Mouse (Mus musculus): ENCODE measurements around the gene Cdc14a. TPM values are rescaled to one million over a fixed set of nuclear protein-coding genes. Genes with fewer than 3 reads are reported as not detected.

Cdc14a gene
- polyA plus RNA-seq, 1 experiment from 2014 or later: 3.4 TPM

- H3K27ac ChIP-seq (replicated peaks): no peak overlapping the region
- WGBS: 84% methylated on average over 11 of the region's 11 CpGs
- H3K9ac ChIP-seq: no peak overlapping the region
- H3K4me3 ChIP-seq: no peak overlapping the region
- H3K36me3 ChIP-seq: no peaks in the 10 kb centered on the region
- no peaks in the 10 kb centered on the region for H3K27me3 ChIP-seq
- no peak for ATAC-seq (ENCODE audit: low FRiP score, low read depth)
- no peak overlapping the region for H3K4me2 ChIP-seq
- H3K4me1 ChIP-seq (replicated peaks): no peaks in the 10 kb centered on the region
- no peaks in the 10 kb centered on the region for H3K9me3 ChIP-seq
Observed at GRCm38 (mm10) chr3:116388808-116389207, 35.0 kb downstream of the Cdc14a start.

GRCm38 (mm10) chr3:116386886-116387285, 36.9 kb downstream of the Cdc14a start:
- no peak overlapping the region for H3K9ac ChIP-seq
- H3K9me3 ChIP-seq: no peaks in the 10 kb centered on the region
- ATAC-seq (ENCODE audit: low FRiP score, low read depth): no peak
- H3K27me3 ChIP-seq: no peaks in the 10 kb centered on the region
- no peak overlapping the region for H3K27ac ChIP-seq (replicated peaks)
- no peak overlapping the region for H3K4me3 ChIP-seq
- no peaks in the 10 kb centered on the region for H3K4me1 ChIP-seq (replicated peaks)
- H3K4me2 ChIP-seq: no peak overlapping the region
- no peaks in the 10 kb centered on the region for H3K36me3 ChIP-seq

- H3K36me3 ChIP-seq: no peaks in the 10 kb centered on the region
- no peak overlapping the region for H3K9ac ChIP-seq
- H3K4me2 ChIP-seq: no peak overlapping the region
- no peak overlapping the region for H3K4me3 ChIP-seq
- H3K4me1 ChIP-seq (replicated peaks): no peaks in the 10 kb centered on the region
- H3K27me3 ChIP-seq: no peaks in the 10 kb centered on the region
- no peak overlapping the region for H3K27ac ChIP-seq (replicated peaks)
- WGBS: 92% methylated on average over 6 of the region's 6 CpGs
- no peak for ATAC-seq (ENCODE audit: low FRiP score, low read depth)
- H3K9me3 ChIP-seq: no peaks in the 10 kb centered on the region
Observed at GRCm38 (mm10) chr3:116386342-116386741, 37.5 kb downstream of the Cdc14a start.

GRCm38 (mm10) chr3:116384319-116384718, 39.5 kb downstream of the Cdc14a start:
- H3K9ac ChIP-seq: no peak overlapping the region
- H3K36me3 ChIP-seq: no peaks in the 10 kb centered on the region
- H3K4me3 ChIP-seq: no peak overlapping the region
- H3K27ac ChIP-seq (replicated peaks): no peak overlapping the region
- H3K27me3 ChIP-seq: no peaks in the 10 kb centered on the region
- no peak overlapping the region for H3K4me2 ChIP-seq
- WGBS: 84% methylated on average over 7 of the region's 7 CpGs
- no peaks in the 10 kb centered on the region for H3K4me1 ChIP-seq (replicated peaks)
- ATAC-seq (ENCODE audit: low FRiP score, low read depth): no peak
- H3K9me3 ChIP-seq: no peaks in the 10 kb centered on the region

- Histone ChIP-seq H3K27ac (replicated peaks) (no peak overlapping the region), H3K9me3 (no peaks in the 10 kb centered on the region), H3K4me3 (no peak overlapping the region), H3K4me2 (no peak overlapping the region), H3K9ac (no peak overlapping the region), H3K4me1 (replicated peaks) (no peaks in the 10 kb centered on the region), H3K27me3 (no peaks in the 10 kb centered on the region), H3K36me3 (no peaks in the 10 kb centered on the region)
- ATAC-seq (ENCODE audit: low FRiP score, low read depth): no peak
- 63% methylated on average over 9 of the region's 9 CpGs for WGBS
Observed at GRCm38 (mm10) chr3:116380319-116380718, 43.5 kb downstream of the Cdc14a start.

- no peak overlapping the region for H3K27ac ChIP-seq (replicated peaks)
- no peaks in the 10 kb centered on the region for H3K9me3 ChIP-seq
- H3K36me3 ChIP-seq: no peaks in the 10 kb centered on the region
- no peak overlapping the region for H3K9ac ChIP-seq
- no peak overlapping the region for H3K4me3 ChIP-seq
- no peaks in the 10 kb centered on the region for H3K27me3 ChIP-seq
- no peak for ATAC-seq (ENCODE audit: low FRiP score, low read depth)
- 84% methylated on average over 2 of the region's 2 CpGs for WGBS
- H3K4me2 ChIP-seq: no peak overlapping the region
- no peaks in the 10 kb centered on the region for H3K4me1 ChIP-seq (replicated peaks)
Observed at GRCm38 (mm10) chr3:116375442-116375841, 48.4 kb downstream of the Cdc14a start.

GRCm38 (mm10) chr3:116374486-116374885, 49.3 kb downstream of the Cdc14a start:
- no peak for ATAC-seq (ENCODE audit: low FRiP score, low read depth)
- no peak overlapping the region for H3K9ac ChIP-seq
- no peaks in the 10 kb centered on the region for H3K36me3 ChIP-seq
- no peak overlapping the region for H3K27ac ChIP-seq (replicated peaks)
- 90% methylated on average over 5 of the region's 5 CpGs for WGBS
- no peaks in the 10 kb centered on the region for H3K9me3 ChIP-seq
- no peaks in the 10 kb centered on the region for H3K4me1 ChIP-seq (replicated peaks)
- H3K4me3 ChIP-seq: no peak overlapping the region
- no peaks in the 10 kb centered on the region for H3K27me3 ChIP-seq
- no peak overlapping the region for H3K4me2 ChIP-seq

GRCm38 (mm10) chr3:116373196-116373595, 50.6 kb downstream of the Cdc14a start:
- no peaks in the 10 kb centered on the region for H3K27me3 ChIP-seq
- H3K36me3 ChIP-seq: no peaks in the 10 kb centered on the region
- no peaks in the 10 kb centered on the region for H3K4me1 ChIP-seq (replicated peaks)
- no peak for ATAC-seq (ENCODE audit: low FRiP score, low read depth)
- no peak overlapping the region for H3K27ac ChIP-seq (replicated peaks)
- no peak overlapping the region for H3K9ac ChIP-seq
- WGBS: 71% methylated on average over 6 of the region's 6 CpGs
- H3K9me3 ChIP-seq: no peaks in the 10 kb centered on the region
- no peak overlapping the region for H3K4me2 ChIP-seq
- H3K4me3 ChIP-seq: no peak overlapping the region

- H3K4me2 ChIP-seq: no peak overlapping the region
- ATAC-seq (ENCODE audit: low FRiP score, low read depth): no peak
- no peaks in the 10 kb centered on the region for H3K4me1 ChIP-seq (replicated peaks)
- no peak overlapping the region for H3K9ac ChIP-seq
- H3K4me3 ChIP-seq: no peak overlapping the region
- H3K27me3 ChIP-seq: no peaks in the 10 kb centered on the region
- H3K36me3 ChIP-seq: no peaks in the 10 kb centered on the region
- WGBS: 51% methylated on average over 4 of the region's 4 CpGs
- no peak overlapping the region for H3K27ac ChIP-seq (replicated peaks)
- no peaks in the 10 kb centered on the region for H3K9me3 ChIP-seq
Observed at GRCm38 (mm10) chr3:116368868-116369437, 54.9 kb downstream of the Cdc14a start.

GRCm38 (mm10) chr3:116366125-116366524, 57.7 kb downstream of the Cdc14a start:
- Histone ChIP-seq H3K9me3 (no peaks in the 10 kb centered on the region), H3K9ac (no peak overlapping the region), H3K4me1 (replicated peaks) (no peaks in the 10 kb centered on the region), H3K36me3 (no peaks in the 10 kb centered on the region), H3K27me3 (no peaks in the 10 kb centered on the region), H3K4me2 (no peak overlapping the region), H3K4me3 (no peak overlapping the region), H3K27ac (replicated peaks) (no peak overlapping the region)
- 81% methylated on average over 2 of the region's 2 CpGs for WGBS
- no peak for ATAC-seq (ENCODE audit: low FRiP score, low read depth)

GRCm38 (mm10) chr3:116361906-116362305, 61.9 kb downstream of the Cdc14a start:
- 86% methylated on average over 7 of the region's 7 CpGs for WGBS
- no peak overlapping the region for H3K9ac ChIP-seq

GRCm38 (mm10) chr3:116361101-116361500, 62.7 kb downstream of the Cdc14a start:
- ATAC-seq (ENCODE audit: low FRiP score, low read depth): no peak

More at GRCm38 (mm10) chr3:116361906-116362305, 61.9 kb downstream of the Cdc14a start:
- Histone ChIP-seq H3K27me3 (no peaks in the 10 kb centered on the region), H3K27ac (replicated peaks) (no peak overlapping the region), H3K36me3 (no peaks in the 10 kb centered on the region), H3K4me3 (no peak overlapping the region), H3K4me2 (no peak overlapping the region), H3K9me3 (no peaks in the 10 kb centered on the region), H3K4me1 (replicated peaks) (no peaks in the 10 kb centered on the region)
- no peak for ATAC-seq (ENCODE audit: low FRiP score, low read depth)

GRCm38 (mm10) chr3:116357866-116358265, 66.0 kb downstream of the Cdc14a start:
- no peaks in the 10 kb centered on the region for H3K4me1 ChIP-seq (replicated peaks)
- H3K9me3 ChIP-seq: no peaks in the 10 kb centered on the region
- H3K27me3 ChIP-seq: no peaks in the 10 kb centered on the region
- H3K36me3 ChIP-seq: no peaks in the 10 kb centered on the region
- H3K4me2 ChIP-seq: no peak overlapping the region
- no peak overlapping the region for H3K27ac ChIP-seq (replicated peaks)
- no peak overlapping the region for H3K4me3 ChIP-seq
- 95% methylated on average over 7 of the region's 7 CpGs for WGBS
- no peak overlapping the region for H3K9ac ChIP-seq
- ATAC-seq (ENCODE audit: low FRiP score, low read depth): no peak

More at GRCm38 (mm10) chr3:116361101-116361500, 62.7 kb downstream of the Cdc14a start:
- H3K9ac ChIP-seq: no peak overlapping the region
- no peak overlapping the region for H3K4me2 ChIP-seq
- H3K9me3 ChIP-seq: no peaks in the 10 kb centered on the region
- no peaks in the 10 kb centered on the region for H3K27me3 ChIP-seq
- H3K4me3 ChIP-seq: no peak overlapping the region
- H3K4me1 ChIP-seq (replicated peaks): no peaks in the 10 kb centered on the region
- no peak overlapping the region for H3K27ac ChIP-seq (replicated peaks)
- 84% methylated on average over 5 of the region's 5 CpGs for WGBS
- no peaks in the 10 kb centered on the region for H3K36me3 ChIP-seq

Data from hindbrain, embryonic 15.5 days (tissue).